Mouse (Mus musculus) neutrophil, adult 83 days (primary cell): ENCODE data around the gene Siah1a. TPM values are rescaled to one million over a fixed set of nuclear protein-coding genes. Genes with fewer than 3 reads are reported as not detected.

Source experiments
- total RNA-seq, 2 experiments: library from RNA; stranded (reverse); gene quantifications; one replicate each; pipeline ENCODE4 v1.2.4; 2023

The Siah1a gene
- total RNA-seq: 10 to 100 TPM; 12.3 to 13.1 TPM

DNA sequence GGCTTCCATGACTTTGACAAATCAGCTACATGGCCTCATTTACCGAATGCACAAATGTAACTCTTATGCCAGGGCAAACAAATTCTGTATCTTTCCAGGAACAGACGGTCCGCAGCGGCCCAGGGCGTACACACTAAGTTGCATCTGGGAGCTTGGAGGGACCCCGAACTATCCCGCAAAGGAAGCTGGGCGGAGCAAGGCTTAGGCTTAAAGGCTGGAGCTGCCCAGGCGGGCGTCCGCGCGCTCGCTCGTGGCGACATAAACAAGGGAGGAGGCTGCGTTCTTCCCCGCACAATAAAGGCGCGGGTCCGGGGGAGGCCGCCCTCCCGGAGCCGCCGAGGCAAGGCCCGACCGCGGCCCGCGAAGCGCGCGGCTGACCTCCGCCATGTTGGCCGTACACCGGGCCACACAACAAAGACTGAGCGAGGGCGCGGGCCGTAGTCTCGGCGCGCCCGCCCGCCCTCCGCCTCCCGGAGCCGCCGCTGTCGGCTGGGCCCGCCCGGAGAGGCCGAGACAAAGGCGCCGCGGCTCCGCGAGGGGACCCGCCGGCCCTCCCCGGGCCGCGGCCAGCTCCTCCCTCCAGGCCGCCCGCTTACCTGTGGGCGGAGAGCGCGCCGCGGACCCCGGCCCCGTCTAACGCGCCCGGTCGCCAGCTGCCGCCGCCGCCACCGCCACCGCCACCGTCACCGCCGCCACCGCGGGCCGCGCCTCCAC is at the start of gene Siah1a, which contains the start of gene Gm10638:
Siah1a (minus strand) TSS at position 714 of the 714 bp plus-strand sequence.
Gm10638 (plus strand) TSS at position 479 of the 714 bp plus-strand sequence.

Other genes with a start within 250 kb of the Siah1a start
- not detected for gene Abcc12, start 165.2 kb downstream of the Siah1a start, total RNA-seq
- 10 to 100 TPM; 49.9 to 51.9 TPM for gene Lonp2, start 121.9 kb downstream of the Siah1a start, total RNA-seq
- under 1 TPM in 1 of 2 experiments, not detected in 1; 0.53 TPM for gene Gm10638, start 235 bp downstream of the Siah1a start, total RNA-seq
- gene N4bp1, start 139.3 kb upstream of the Siah1a start, total RNA-seq: 10 to 100 TPM; 58.1 to 63.3 TPM